Mouse (Mus musculus): Measurements from ENCODE around the gene Camsap1. TPM values are rescaled to one million over a fixed set of nuclear protein-coding genes. Genes with fewer than 3 reads are reported as not detected.

Gene Camsap1
- total RNA-seq (2023): 10 to 100 TPM in 1 of 2 experiments, 1 to 10 TPM in 1; 7.9 to 15.9 TPM

GRCm38 (mm10) chr2:25983159-25983907 is at the start of gene Camsap1:
TSS of gene Camsap1 (minus strand) at chr2:25983282.

GRCm38 (mm10) chr2:26021561-26022257 is 38.6 kb upstream of the Camsap1 start, which contains the start of gene Ubac1:
TSS of gene Ubac1 (minus strand) at chr2:26021747.

Other genes with a start within 250 kb of the Camsap1 start
- gene Obp2b, start 246.3 kb downstream of the Camsap1 start, total RNA-seq (2023): not detected
- not detected for gene Lcn3, start 217.7 kb downstream of the Camsap1 start, total RNA-seq (2023)
- gene Lcn11, start 206.3 kb downstream of the Camsap1 start, total RNA-seq (2023): not detected
- not detected for gene Gm13539, start 201.0 kb downstream of the Camsap1 start, total RNA-seq (2023)
- not detected for gene Glt6d1, start 167.4 kb downstream of the Camsap1 start, total RNA-seq (2023)
- gene Lcn9, start 160.1 kb downstream of the Camsap1 start, total RNA-seq (2023): not detected
- not detected for gene Sohlh1, start 136.0 kb downstream of the Camsap1 start, total RNA-seq (2023)
- gene Kcnt1, start 119.5 kb downstream of the Camsap1 start, total RNA-seq (2023): not detected
- gene Ubac1, start 38.5 kb upstream of the Camsap1 start, total RNA-seq (2023): 10 to 100 TPM; 18.7 to 36.4 TPM
- 1 to 10 TPM; 1.8 to 4.0 TPM for gene Nacc2, start 139.9 kb upstream of the Camsap1 start, total RNA-seq (2023)
- not detected for gene Lhx3, start 225.0 kb upstream of the Camsap1 start, total RNA-seq (2023)

All from neutrophil, adult 59 days (primary cell).